Mouse (Mus musculus) intestine, embryonic 15.5 days (tissue): Measurements from ENCODE around the gene Mgat1. TPM values are rescaled to one million over a fixed set of nuclear protein-coding genes. Genes with fewer than 3 reads are reported as not detected.
"Not testable (repeated sequence)": the region's sequence is repeated elsewhere in the genome, so short reads cannot be mapped to it uniquely, and the experiment has no call there.

Source experiments
- ATAC-seq: fragments of 200-750 bp; cut with Nextera tagmentation; 2 replicates; pipeline ENCODE4 v1.8.0; 2017; ENCODE audit warnings: moderate TSS enrichment, moderate library complexity
- H3K27ac ChIP-seq: fragments of 300-500 bp; sonication (generic); 2 replicates; pipeline ENCODE4 v1.5.1; 2015; ENCODE audit warnings: mild to moderate bottlenecking, inconsistent platforms
- H3K27me3 ChIP-seq: fragments of 300-500 bp; sonication (generic); replicated peaks from 2 replicates; pipeline ENCODE4 v1.6.1; 2015; ENCODE audit warnings: inconsistent platforms
- H3K36me3 ChIP-seq: fragments of 300-500 bp; sonication (generic); 2 replicates; pipeline ENCODE4 v1.6.1; 2015; ENCODE audit warnings: inconsistent platforms
- H3K4me1 ChIP-seq: fragments of 300-500 bp; sonication (generic); replicated peaks from 2 replicates; pipeline ENCODE4 v1.6.1; 2015; ENCODE audit warnings: inconsistent platforms
- H3K4me2 ChIP-seq: fragments of 300-500 bp; sonication (generic); replicated peaks from 2 replicates; pipeline ENCODE4 v1.6.1; 2015; ENCODE audit warnings: mild to moderate bottlenecking, inconsistent platforms
- H3K4me3 ChIP-seq: fragments of 300-500 bp; sonication (generic); replicated peaks from 2 replicates; pipeline ENCODE4 v1.5.1; 2015; ENCODE audit warnings: inconsistent platforms
- H3K9ac ChIP-seq: fragments of 300-500 bp; sonication (generic); 2 replicates; pipeline ENCODE4 v1.6.1; 2015; ENCODE audit warnings: inconsistent platforms
- H3K9me3 ChIP-seq: fragments of 300-500 bp; sonication (generic); 2 replicates; pipeline ENCODE4 v1.6.1; 2016; ENCODE audit warnings: inconsistent platforms
- WGBS: fragments of 180-500 bp; shearing (Covaris S2); methylation state at CpG from one replicate; pipeline ENCODE4 v1.1.7; 2015; 5-methylcytosine and 5-hydroxymethylcytosine counted together
- polyA plus RNA-seq: library from polyadenylated mRNA; unstranded; fragments of >200 nt; fragmentation: Nextera tagmentation; extraction: Ambion mirVana; gene quantifications from 2 replicates; pipeline ENCODE4 v1.2.1, GENCODE M21; 2015

The Mgat1 gene
- polyA plus RNA-seq, 1 experiment from 2014 or later, result 53.5 TPM

GRCm38 (mm10) chr11:49269761-49270160, 25.8 kb downstream of the Mgat1 start:
- H3K9me3 ChIP-seq, result no peaks in the 10 kb centered on the region
- no peaks in the 10 kb centered on the region; the same call in 1 of the 2 replicates for H3K36me3 ChIP-seq
- no peaks in the 10 kb centered on the region for H3K27me3 ChIP-seq
- H3K4me2 ChIP-seq, result no peak overlapping the region
- 0 out of 2 replicates have a peak, but pooled peaks cover 3% of the 10 kb centered on the region for H3K4me1 ChIP-seq
- H3K9ac ChIP-seq, result no peak overlapping the region
- 91% methylated on average over 9 of the region's 9 CpGs for WGBS
- no peak overlapping the region for H3K4me3 ChIP-seq
- no peak overlapping the region for H3K27ac ChIP-seq
- ATAC-seq, result no peak

- no peak overlapping the region for H3K4me2 ChIP-seq
- 0 out of 2 replicates have a peak, but pooled peaks cover 3% of the 10 kb centered on the region for H3K4me1 ChIP-seq
- H3K27me3 ChIP-seq, result no peaks in the 10 kb centered on the region
- no peaks in the 10 kb centered on the region for H3K9me3 ChIP-seq
- no peak overlapping the region for H3K27ac ChIP-seq
- H3K4me3 ChIP-seq, result no peak overlapping the region
- no peak overlapping the region for H3K9ac ChIP-seq
- WGBS, result 88% methylated on average over 4 of the region's 4 CpGs
- no peak for ATAC-seq
- no peaks in the 10 kb centered on the region; the same call in 1 of the 2 replicates for H3K36me3 ChIP-seq
These were observed 26.4 kb downstream of the Mgat1 start for GRCm38 (mm10) chr11:49270368-49270767.

GRCm38 (mm10) chr11:49271334-49271733, 27.3 kb downstream of the Mgat1 start:
- no peak overlapping the region for H3K27ac ChIP-seq
- no peaks in the 10 kb centered on the region for H3K27me3 ChIP-seq
- H3K36me3 ChIP-seq, result no peaks in the 10 kb centered on the region; the same call in 1 of the 2 replicates
- no peak overlapping the region for H3K4me3 ChIP-seq
- no peak overlapping the region for H3K4me2 ChIP-seq
- 29% methylated on average over 7 of the region's 7 CpGs for WGBS
- no peak overlapping the region for H3K9ac ChIP-seq
- H3K9me3 ChIP-seq, result no peaks in the 10 kb centered on the region
- peak; percentile 36; the same call in 1 of the 2 replicates for ATAC-seq
- H3K4me1 ChIP-seq, result 0 out of 2 replicates have a peak, but pooled peaks cover 3% of the 10 kb centered on the region

GRCm38 (mm10) chr11:49273834-49274519, 30.0 kb downstream of the Mgat1 start:
- no peak for ATAC-seq
- no peaks in the 10 kb centered on the region for H3K27me3 ChIP-seq
- 68% methylated on average over 11 of the region's 11 CpGs for WGBS
- H3K36me3 ChIP-seq, result no peaks in the 10 kb centered on the region
- H3K27ac ChIP-seq, result no peak overlapping the region
- no peak overlapping the region for H3K4me2 ChIP-seq
- H3K4me3 ChIP-seq, result no peak overlapping the region
- H3K9ac ChIP-seq, result no peak overlapping the region
- no peaks in the 10 kb centered on the region for H3K9me3 ChIP-seq
- H3K4me1 ChIP-seq, result no peaks in the 10 kb centered on the region

GRCm38 (mm10) chr11:49278222-49278621, 34.2 kb downstream of the Mgat1 start, which contains the start of gene Olfr1393:
TSS of gene Olfr1393 (plus strand) at chr11:49278304.
- WGBS, result 82% methylated on average over 3 of the region's 3 CpGs
- H3K36me3 ChIP-seq, result no peaks in the 10 kb centered on the region
- ATAC-seq, result no peak
- no peaks in the 10 kb centered on the region for H3K4me1 ChIP-seq
- no peak within 1 kb of the TSS for H3K27ac ChIP-seq
- no peaks in the 10 kb centered on the region for H3K27me3 ChIP-seq
- no peak within 1 kb of the TSS for H3K4me3 ChIP-seq
- no peak within 1 kb of the TSS for H3K4me2 ChIP-seq
- no peak within 1 kb of the TSS for H3K9ac ChIP-seq
- no peaks in the 10 kb centered on the region for H3K9me3 ChIP-seq

- ATAC-seq, H3K27ac ChIP-seq, H3K9me3 ChIP-seq, H3K36me3 ChIP-seq, H3K9ac ChIP-seq, H3K27me3 ChIP-seq, H3K4me2 ChIP-seq, H3K4me3 ChIP-seq, H3K4me1 ChIP-seq: not testable (repeated sequence)
- WGBS, result 39% methylated on average over 1 of the region's 1 CpGs
These were observed 41.0 kb downstream of the Mgat1 start, which contains the start of gene Olfr1392 for GRCm38 (mm10) chr11:49284982-49285381. TSS of gene Olfr1392 (plus strand) at chr11:49285282.

- H3K9ac ChIP-seq, result no peak overlapping the region
- no peaks in the 10 kb centered on the region for H3K9me3 ChIP-seq
- no peak overlapping the region for H3K27ac ChIP-seq
- H3K27me3 ChIP-seq, result no peaks in the 10 kb centered on the region
- H3K4me3 ChIP-seq, result no peak overlapping the region
- H3K4me2 ChIP-seq, result no peak overlapping the region
- no peaks in the 10 kb centered on the region for H3K4me1 ChIP-seq
- no peak for ATAC-seq
- H3K36me3 ChIP-seq, result no peaks in the 10 kb centered on the region
- 52% methylated on average over 2 of the region's 2 CpGs for WGBS
These were observed 43.3 kb downstream of the Mgat1 start for GRCm38 (mm10) chr11:49287251-49287650.

GRCm38 (mm10) chr11:49292777-49293176, 48.8 kb downstream of the Mgat1 start:
- Histone ChIP-seq H3K4me1 (no peaks in the 10 kb centered on the region), H3K27me3 (no peaks in the 10 kb centered on the region), H3K4me2 (no peak overlapping the region), H3K9ac (no peak overlapping the region), H3K4me3 (no peak overlapping the region), H3K9me3 (no peaks in the 10 kb centered on the region), H3K36me3 (no peaks in the 10 kb centered on the region), H3K27ac (no peak overlapping the region)
- no peak for ATAC-seq
- 67% methylated on average over 3 of the region's 3 CpGs for WGBS

GRCm38 (mm10) chr11:49304441-49304840, 60.5 kb downstream of the Mgat1 start, which contains the start of gene Olfr10:
TSS of gene Olfr10 (plus strand) at chr11:49304741.
- ATAC-seq, result no peak
- no peak within 1 kb of the TSS for H3K4me2 ChIP-seq
- no peak within 1 kb of the TSS for H3K4me3 ChIP-seq
- H3K9me3 ChIP-seq, result no peaks in the 10 kb centered on the region
- H3K27ac ChIP-seq, result no peak within 1 kb of the TSS
- no peaks in the 10 kb centered on the region for H3K36me3 ChIP-seq
- H3K4me1 ChIP-seq, result no peaks in the 10 kb centered on the region
- no peaks in the 10 kb centered on the region for H3K27me3 ChIP-seq
- H3K9ac ChIP-seq, result no peak within 1 kb of the TSS

GRCm38 (mm10) chr11:49308547-49308946, 64.6 kb downstream of the Mgat1 start:
- not testable (repeated sequence) for H3K4me1 ChIP-seq, H3K4me2 ChIP-seq, H3K9ac ChIP-seq, H3K9me3 ChIP-seq, H3K27me3 ChIP-seq, H3K36me3 ChIP-seq, H3K4me3 ChIP-seq, ATAC-seq, H3K27ac ChIP-seq
- WGBS, result 70% methylated on average over 5 of the region's 5 CpGs

Other genes starting within 250 kb of the Mgat1 start
- 0.76 and 1.1 TPM in 2 replicates for gene 9930111J21Rik2, start 192.9 kb upstream of the Mgat1 start, polyA plus RNA-seq
- gene Tgtp2, start 180.0 kb upstream of the Mgat1 start, polyA plus RNA-seq, result 0.56 and 0.88 TPM in 2 replicates
- 3.1 and 3.2 TPM in 2 replicates for gene Ifi47, start 167.6 kb upstream of the Mgat1 start, polyA plus RNA-seq
- gene Olfr1396, start 129.3 kb upstream of the Mgat1 start, polyA plus RNA-seq, result not detected in 2 replicates
- not detected in 2 replicates for gene Olfr1395, start 101.9 kb upstream of the Mgat1 start, polyA plus RNA-seq
- gene Olfr1394, start 89.8 kb upstream of the Mgat1 start, polyA plus RNA-seq, result not detected in 2 replicates
- gene Btnl9, start 57.0 kb upstream of the Mgat1 start, polyA plus RNA-seq, result 1.7 and 2.2 TPM in 2 replicates
- gene Zfp62, start 40.9 kb upstream of the Mgat1 start, polyA plus RNA-seq, result 24.4 and 28.6 TPM in 2 replicates
- not detected in 2 replicates for gene Olfr1393, start 34.1 kb downstream of the Mgat1 start, polyA plus RNA-seq
- not detected in 2 replicates for gene Olfr1392, start 41.1 kb downstream of the Mgat1 start, polyA plus RNA-seq
- gene Olfr10, start 60.5 kb downstream of the Mgat1 start, polyA plus RNA-seq, result not detected in 2 replicates
- gene Olfr1391, start 78.6 kb downstream of the Mgat1 start, polyA plus RNA-seq, result not detected in 2 replicates
- not detected in 2 replicates for gene Olfr1390, start 91.0 kb downstream of the Mgat1 start, polyA plus RNA-seq
- not detected in 2 replicates for gene Olfr1389, start 178.9 kb downstream of the Mgat1 start, polyA plus RNA-seq
- gene Olfr1388, start 192.4 kb downstream of the Mgat1 start, polyA plus RNA-seq, result 0.06 and 0.10 TPM in 2 replicates
- not detected in 2 replicates for gene Olfr1387, start 211.2 kb downstream of the Mgat1 start, polyA plus RNA-seq
- gene Olfr1386, start 220.9 kb downstream of the Mgat1 start, polyA plus RNA-seq, result not detected in 2 replicates
- not detected in 2 replicates for gene Olfr1385, start 244.9 kb downstream of the Mgat1 start, polyA plus RNA-seq